Mouse (Mus musculus): ENCODE measurements at regions not wholly inside any gene's neighbourhood (a gene's known extent, or its start where the extent isn't known, plus 50 kb on each side); places are given as distances from the start of the nearest gene placed in this dataset.

DNA sequence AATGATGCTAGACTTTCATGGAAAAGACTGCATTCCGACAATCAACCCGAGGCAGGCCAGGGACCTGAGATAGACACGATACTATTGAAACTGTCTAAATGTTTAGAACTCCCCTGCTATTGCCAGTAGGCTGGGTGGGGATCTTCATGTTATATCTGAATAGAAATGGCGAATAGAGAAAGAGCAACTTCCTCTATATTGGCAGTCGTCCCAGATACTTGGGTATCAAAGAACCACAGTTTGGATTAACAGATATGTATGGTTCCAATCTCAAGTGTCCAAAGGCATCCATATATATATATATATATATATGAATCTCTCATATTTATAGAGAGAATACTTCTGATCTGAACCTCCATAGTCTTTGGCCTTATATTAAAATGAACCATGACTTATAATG is 161.8 kb downstream of the Kctd12 start:
- TF ChIP-seq CTCF (IDR thresholded peaks at IDR 0.05; ENCODE audit: borderline replicate concordance, insufficient read depth, low read length) (no peak), POLR2A (IDR thresholded peaks at IDR 0.05; ENCODE audit: low read depth, low read length) (no peak)

Measured in embryonic fibroblast, embryonic 13.5 days (primary cell).